Mouse (Mus musculus) forebrain, embryonic 16.5 days (tissue): Measurements from ENCODE around the gene Tbl2. TPM values are rescaled to one million over a fixed set of nuclear protein-coding genes. Genes with fewer than 3 reads are reported as not detected.

Experiments
- ATAC-seq: fragments of 200-750 bp; cut with Nextera tagmentation; 2 replicates; pipeline ENCODE4 v1.8.0; 2017; ENCODE audit warnings: mild to moderate bottlenecking, moderate library complexity
- H3K27ac ChIP-seq: fragments of 300-500 bp; sonication (generic); 2 replicates; pipeline ENCODE4 v1.5.1; 2014; ENCODE audit warnings: low read length, control low read depth
- H3K27me3 ChIP-seq: fragments of 300-500 bp; sonication (generic); replicated peaks from 2 replicates; pipeline ENCODE4 v1.6.1; 2014; ENCODE audit warnings: low read length; ENCODE audit not compliant: control insufficient read depth, insufficient read depth
- H3K36me3 ChIP-seq: fragments of 300-500 bp; sonication (generic); 2 replicates; pipeline ENCODE4 v1.6.1; 2014; ENCODE audit not compliant: control insufficient read depth, insufficient read depth
- H3K4me1 ChIP-seq: fragments of 300-500 bp; sonication (generic); replicated peaks from 2 replicates; pipeline ENCODE4 v1.6.1; 2014; ENCODE audit warnings: low read length; ENCODE audit not compliant: control insufficient read depth, insufficient read depth
- H3K4me2 ChIP-seq: fragments of 300-500 bp; sonication (generic); 2 replicates; pipeline ENCODE4 v1.6.1; 2014; ENCODE audit warnings: mild to moderate bottlenecking, low read length, control low read depth
- H3K4me3 ChIP-seq: fragments of 300-500 bp; sonication (generic); replicated peaks from 2 replicates; pipeline ENCODE4 v1.5.1; 2014; ENCODE audit warnings: mild to moderate bottlenecking, low read length, control low read depth
- H3K9ac ChIP-seq: fragments of 300-500 bp; sonication (generic); replicated peaks from 2 replicates; pipeline ENCODE4 v1.6.1; 2014; ENCODE audit warnings: low read depth, low read length, control low read depth
- H3K9me3 ChIP-seq: fragments of 300-500 bp; sonication (generic); 2 replicates; pipeline ENCODE4 v1.6.1; 2016; ENCODE audit warnings: low read length; ENCODE audit not compliant: control insufficient read depth
- WGBS: fragments of 180-500 bp; shearing (Covaris S2); extraction: QIAGEN DNeasy Blood & Tissue Kit; methylation state at CpG from one replicate; pipeline ENCODE4 v1.1.7; 2014; 5-methylcytosine and 5-hydroxymethylcytosine counted together
- polyA plus RNA-seq: library from polyadenylated mRNA; unstranded; fragments of >200 nt; fragmentation: Nextera tagmentation; extraction: Ambion mirVana; gene quantifications from 2 replicates; pipeline ENCODE4 v1.2.1, GENCODE M21; 2015

Gene Tbl2
- polyA plus RNA-seq, 1 experiment from 2014 or later: 19.2 TPM

DNA sequence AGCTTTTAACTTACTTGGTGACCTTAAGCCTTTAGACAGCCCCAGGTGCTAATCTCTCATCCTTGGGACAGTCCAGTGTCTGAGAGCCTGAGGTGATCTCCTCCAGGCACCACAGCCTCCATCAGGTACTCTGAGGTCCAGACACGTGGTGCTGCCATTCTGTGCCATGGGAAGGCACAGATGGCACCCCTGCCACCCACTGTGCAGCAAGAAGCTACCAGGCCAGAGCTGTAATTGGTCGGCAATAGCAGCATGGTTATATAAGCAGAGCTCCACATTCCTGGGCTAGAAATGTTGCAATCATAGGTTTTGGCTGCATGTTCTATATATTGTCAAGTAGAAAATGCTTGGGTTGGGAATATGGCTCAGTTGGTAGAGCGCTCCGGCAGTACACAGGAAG is 29.5 kb downstream of the Tbl2 start:
- ATAC-seq: no peak
- H3K9ac ChIP-seq: no peak overlapping the region
- 88% methylated on average over 4 of the region's 4 CpGs for WGBS

GRCm38 (mm10) chr5:135179616-135180015 is 30.2 kb downstream of the Tbl2 start:
- Histone ChIP-seq H3K4me2 (no peak overlapping the region), H3K27me3 (no peaks in the 10 kb centered on the region), H3K9me3 (peaks cover 2% of the 10 kb centered on the region), H3K4me1 (no peaks in the 10 kb centered on the region), H3K27ac (no peak overlapping the region), H3K36me3 (peaks cover 23% of the 10 kb centered on the region), H3K4me3 (no peak overlapping the region), H3K9ac (no peak overlapping the region)
- WGBS: 97% methylated on average over 7 of the region's 7 CpGs
- no peak for ATAC-seq

More for the DNA sequence above, 29.5 kb downstream of the Tbl2 start:
- no peak overlapping the region for H3K4me2 ChIP-seq
- no peak overlapping the region for H3K4me3 ChIP-seq
- H3K4me1 ChIP-seq: no peaks in the 10 kb centered on the region
- peaks cover 23% of the 10 kb centered on the region for H3K36me3 ChIP-seq
- no peaks in the 10 kb centered on the region for H3K27me3 ChIP-seq
- no peaks in the 10 kb centered on the region for H3K9me3 ChIP-seq
- H3K27ac ChIP-seq: no peak overlapping the region

DNA sequence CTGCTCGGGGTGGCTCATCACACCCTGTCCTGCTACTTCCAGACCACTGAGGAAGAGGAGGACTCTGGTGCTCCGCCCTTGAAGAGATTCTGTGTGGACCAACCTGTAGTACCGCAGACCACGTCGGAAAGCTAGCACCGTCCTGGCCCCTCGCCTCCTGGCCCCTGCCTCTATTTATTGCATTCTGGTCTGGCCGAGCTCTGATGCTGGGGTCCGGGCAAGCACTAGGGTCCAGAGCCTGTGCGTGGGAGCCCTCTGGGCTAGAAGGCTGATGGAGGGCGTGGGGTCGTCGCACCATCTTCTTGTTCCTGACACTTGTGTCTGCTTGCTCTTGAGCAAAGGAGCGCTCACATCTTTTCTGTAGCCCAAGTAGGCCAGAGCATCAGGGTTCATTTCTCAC is 31.3 kb downstream of the Tbl2 start:
- no peaks in the 10 kb centered on the region for H3K27me3 ChIP-seq
- no peak overlapping the region for H3K4me2 ChIP-seq
- no peak for ATAC-seq
- no peak overlapping the region for H3K9ac ChIP-seq
- no peaks in the 10 kb centered on the region for H3K4me1 ChIP-seq
- WGBS: 96% methylated on average over 14 of the region's 14 CpGs
- H3K36me3 ChIP-seq: peaks cover 23% of the 10 kb centered on the region
- H3K27ac ChIP-seq: no peak overlapping the region
- H3K9me3 ChIP-seq: peaks cover 5% of the 10 kb centered on the region
- no peak overlapping the region for H3K4me3 ChIP-seq

GRCm38 (mm10) chr5:135181776-135182175 is 32.3 kb downstream of the Tbl2 start:
- Histone ChIP-seq H3K4me2 (no peak overlapping the region), H3K9ac (no peak overlapping the region), H3K4me1 (peaks cover 3% of the 10 kb centered on the region; the same call in 1 of the 2 replicates), H3K27me3 (no peaks in the 10 kb centered on the region), H3K4me3 (no peak overlapping the region), H3K27ac (no peak overlapping the region), H3K9me3 (peaks cover 5% of the 10 kb centered on the region), H3K36me3 (peaks cover 23% of the 10 kb centered on the region)
- no peak for ATAC-seq
- 70% methylated on average over 6 of the region's 6 CpGs for WGBS

DNA sequence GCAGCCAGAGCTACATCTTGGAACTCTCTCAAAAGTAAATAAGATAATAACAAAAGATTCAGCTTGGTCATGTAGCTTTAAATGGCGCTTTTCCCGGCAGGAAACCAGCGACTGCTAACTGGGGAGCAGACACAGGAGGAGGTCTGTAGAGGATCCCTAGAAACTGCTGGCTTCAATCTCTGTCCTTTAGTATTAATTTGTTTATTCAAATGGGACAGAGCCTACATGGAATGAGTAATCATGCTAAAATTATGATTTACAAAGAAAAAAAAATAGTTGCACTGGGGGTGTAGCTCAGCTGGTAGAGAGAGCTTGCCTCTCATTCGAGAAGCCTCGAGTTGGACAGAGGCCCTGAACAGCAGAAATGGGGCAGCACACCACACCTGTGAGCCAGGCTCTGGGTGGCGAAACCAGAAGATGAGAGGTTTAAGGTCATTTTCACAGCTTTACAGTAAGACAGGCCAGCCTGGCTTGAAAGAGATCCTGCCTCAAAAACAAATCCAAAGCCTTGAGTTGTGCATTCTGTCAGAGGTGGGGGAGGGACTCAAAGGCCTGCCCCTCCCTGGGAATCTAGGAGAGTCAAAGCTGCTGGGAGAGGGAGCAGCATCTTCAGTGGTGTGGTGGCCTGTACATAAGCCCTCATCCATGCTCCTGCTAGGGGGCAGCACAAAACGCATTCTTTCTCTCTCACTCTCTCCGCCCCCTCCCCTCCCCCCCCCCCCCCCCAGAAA is 33.8 kb downstream of the Tbl2 start:
- H3K27ac ChIP-seq: no peak overlapping the region
- 62% methylated on average over 8 of the region's 8 CpGs for WGBS
- no peak for ATAC-seq

GRCm38 (mm10) chr5:135185016-135185415 is 35.6 kb downstream of the Tbl2 start:
- H3K4me1 ChIP-seq: peaks cover 23% of the 10 kb centered on the region
- WGBS: 98% methylated on average over 3 of the region's 3 CpGs
- no peak for ATAC-seq
- no peak overlapping the region for H3K4me2 ChIP-seq
- no peak overlapping the region for H3K4me3 ChIP-seq
- no peak overlapping the region for H3K9ac ChIP-seq
- H3K36me3 ChIP-seq: peaks cover 13% of the 10 kb centered on the region
- H3K27ac ChIP-seq: no peak overlapping the region
- H3K27me3 ChIP-seq: no peaks in the 10 kb centered on the region
- H3K9me3 ChIP-seq: peaks cover 5% of the 10 kb centered on the region

More for the DNA sequence above, 33.8 kb downstream of the Tbl2 start:
- H3K27me3 ChIP-seq: no peaks in the 10 kb centered on the region
- no peak overlapping the region for H3K4me3 ChIP-seq
- no peak overlapping the region for H3K9ac ChIP-seq
- peaks cover 5% of the 10 kb centered on the region for H3K9me3 ChIP-seq
- H3K4me2 ChIP-seq: no peak overlapping the region
- H3K36me3 ChIP-seq: peaks cover 16% of the 10 kb centered on the region
- peaks cover 7% of the 10 kb centered on the region for H3K4me1 ChIP-seq

GRCm38 (mm10) chr5:135185596-135185995 is 36.1 kb downstream of the Tbl2 start:
- no peak for ATAC-seq
- no peak overlapping the region for H3K4me3 ChIP-seq
- H3K27me3 ChIP-seq: no peaks in the 10 kb centered on the region
- H3K4me2 ChIP-seq: no peak overlapping the region
- no peak overlapping the region for H3K9ac ChIP-seq
- peaks cover 7% of the 10 kb centered on the region for H3K36me3 ChIP-seq
- peaks cover 25% of the 10 kb centered on the region for H3K4me1 ChIP-seq
- 40% methylated on average over 3 of the region's 3 CpGs for WGBS
- peaks cover 5% of the 10 kb centered on the region for H3K9me3 ChIP-seq
- H3K27ac ChIP-seq: no peak overlapping the region

GRCm38 (mm10) chr5:135186231-135186620 is 36.8 kb downstream of the Tbl2 start:
- 18% methylated on average over 10 of the region's 10 CpGs for WGBS
- H3K9me3 ChIP-seq: peaks cover 5% of the 10 kb centered on the region
- H3K4me1 ChIP-seq: peaks cover 25% of the 10 kb centered on the region
- peaks cover 5% of the 10 kb centered on the region; the same call in 1 of the 2 replicates for H3K36me3 ChIP-seq
- peak overlapping the region; percentile 96 for H3K4me3 ChIP-seq
- H3K27me3 ChIP-seq: no peaks in the 10 kb centered on the region
- peak overlapping the region; percentile 56 for H3K4me2 ChIP-seq
- H3K27ac ChIP-seq: peak overlapping the region; percentile 94
- ATAC-seq: no peak
- H3K9ac ChIP-seq: peak overlapping the region; percentile 97

DNA sequence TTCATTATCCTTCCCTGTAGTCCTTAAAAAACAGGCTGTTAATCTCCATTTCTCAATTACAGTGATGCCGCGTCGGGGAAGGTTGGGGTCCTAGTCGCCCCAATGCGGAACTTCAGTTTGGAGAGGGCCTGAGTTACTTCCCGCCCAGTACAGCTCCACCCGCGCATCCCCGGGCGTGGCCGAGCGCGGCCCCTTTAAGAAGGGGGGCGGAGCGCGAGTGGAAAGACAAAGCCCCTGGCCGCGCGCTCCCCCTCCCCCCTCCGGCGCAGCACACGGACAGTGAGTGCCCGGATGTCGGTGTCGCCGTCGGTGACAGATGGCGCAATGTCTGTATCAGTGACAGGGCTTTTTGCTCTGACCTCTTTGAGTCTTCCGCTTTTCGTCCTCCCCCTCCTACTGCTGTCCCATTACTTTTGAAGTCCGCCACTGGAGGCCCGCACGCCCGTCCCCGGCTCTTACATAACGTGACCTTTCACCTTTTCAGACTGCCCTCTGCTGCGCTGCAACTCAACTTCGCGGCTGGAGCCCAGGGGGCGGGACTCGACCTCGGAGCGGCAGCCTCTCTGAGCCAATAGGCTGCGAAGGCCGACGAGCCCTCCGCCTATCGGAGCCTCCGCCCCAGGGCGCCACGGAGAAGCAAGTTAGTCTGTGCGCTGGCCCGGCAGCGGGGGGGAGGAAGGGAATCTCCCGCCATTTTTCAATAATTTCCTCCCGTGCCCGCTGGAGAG is 37.3 kb downstream of the Tbl2 start, which contains the start of gene Baz1b:
Gene Baz1b (plus strand): TSS at position 644 of the 728 bp plus-strand sequence.
- ATAC-seq: peak; percentile 97
- no peaks in the 10 kb centered on the region for H3K27me3 ChIP-seq
- H3K9ac ChIP-seq: peak within 1 kb of the TSS; percentile 97
- H3K27ac ChIP-seq: peak within 1 kb of the TSS; percentile 94
- under 1% methylated on average over 57 of the region's 57 CpGs for WGBS
- peak within 1 kb of the TSS; percentile 94 for H3K4me2 ChIP-seq
- H3K36me3 ChIP-seq: peaks cover 3% of the 10 kb centered on the region; the same call in 1 of the 2 replicates
- H3K9me3 ChIP-seq: peaks cover 5% of the 10 kb centered on the region
- H3K4me3 ChIP-seq: peak within 1 kb of the TSS; percentile 96
- peaks cover 27% of the 10 kb centered on the region for H3K4me1 ChIP-seq
